Mouse (Mus musculus): Measurements from ENCODE around the gene Lpin2. TPM values are rescaled to one million over a fixed set of nuclear protein-coding genes. Genes with fewer than 3 reads are reported as not detected.

Gene Lpin2
- polyA plus RNA-seq, 1 experiment from 2014 or later = 17.1 TPM

DNA sequence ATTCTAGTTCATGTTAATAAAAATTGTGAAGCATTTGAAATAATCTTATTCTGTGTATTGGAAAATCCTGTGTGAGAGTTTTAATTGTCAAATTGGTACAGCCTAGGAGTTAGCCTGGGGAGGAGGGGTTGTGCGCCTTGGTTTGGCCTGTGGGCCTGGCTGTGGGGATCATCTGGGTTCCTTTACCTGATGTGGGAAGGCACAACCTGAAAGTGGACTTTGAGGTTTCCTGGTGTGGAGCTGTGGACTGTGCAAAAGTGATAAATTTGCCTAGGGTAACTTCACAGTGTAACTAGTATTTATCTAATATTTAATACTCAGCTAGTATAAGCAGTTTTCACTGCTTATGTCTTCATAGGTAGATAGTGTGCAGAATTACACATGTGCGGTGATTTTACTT is 8.7 kb downstream of the Lpin2 start:
- Histone ChIP-seq H3K4me1 (peaks cover 59% of the 10 kb centered on the region), H3K9ac (no peak overlapping the region), H3K36me3 (no peaks in the 10 kb centered on the region), H3K9me3 (peaks cover 4% of the 10 kb centered on the region; the same call in 1 of the 2 replicates), H3K4me2 (no peak overlapping the region), H3K27me3 (replicated peaks) (no peaks in the 10 kb centered on the region), H3K4me3 (no peak overlapping the region), H3K27ac (replicated peaks) (no peak overlapping the region)
- ATAC-seq (ENCODE audit: extremely low read depth, insufficient number of reproducible peaks, low FRiP score, low TSS enrichment) = no peak
- WGBS = 93% methylated on average over 2 of the region's 2 CpGs

DNA sequence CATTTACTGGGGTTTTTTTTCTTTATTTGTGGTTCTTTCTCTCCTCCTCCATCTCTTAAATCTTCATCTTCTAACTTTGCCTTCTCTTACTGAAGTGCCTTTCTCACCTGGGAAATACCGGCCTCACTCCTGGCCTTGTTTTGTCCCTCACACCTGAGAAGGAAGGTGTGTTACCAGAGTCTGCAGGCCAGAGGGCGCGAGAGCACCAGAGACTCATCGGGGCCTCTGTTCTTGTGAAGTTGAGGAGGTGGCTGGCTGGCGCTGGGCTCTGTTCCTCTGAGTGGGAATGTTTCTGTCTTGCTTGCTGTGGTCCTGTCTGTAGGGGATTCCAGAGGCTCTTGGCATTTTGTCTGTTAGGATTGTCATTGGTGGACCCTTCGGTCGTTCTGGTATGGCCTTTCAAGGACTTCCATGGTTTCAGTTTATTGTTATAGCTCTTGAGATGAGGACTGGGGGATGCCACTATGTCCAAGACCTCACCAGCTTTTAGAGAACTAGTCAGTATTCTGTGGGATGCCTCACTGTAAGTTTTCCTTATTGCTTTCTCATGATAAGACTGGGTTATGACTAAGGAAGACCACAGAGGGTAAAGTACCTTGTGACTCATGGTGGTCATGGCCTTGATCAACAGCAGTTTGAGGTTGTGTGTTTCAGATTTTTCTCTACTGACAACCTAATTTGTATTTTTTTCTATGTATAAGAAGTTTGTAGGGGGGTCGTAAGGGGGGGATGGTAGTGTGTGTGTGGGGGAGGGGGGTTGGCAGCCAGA is 9.5 kb downstream of the Lpin2 start:
- Histone ChIP-seq H3K4me2 (no peak overlapping the region), H3K36me3 (no peaks in the 10 kb centered on the region), H3K9me3 (peaks cover 4% of the 10 kb centered on the region; the same call in 1 of the 2 replicates), H3K9ac (no peak overlapping the region), H3K27ac (replicated peaks) (no peak overlapping the region), H3K4me3 (no peak overlapping the region), H3K4me1 (peaks cover 57% of the 10 kb centered on the region), H3K27me3 (replicated peaks) (no peaks in the 10 kb centered on the region)
- ATAC-seq (ENCODE audit: extremely low read depth, insufficient number of reproducible peaks, low FRiP score, low TSS enrichment) = no peak
- 68% methylated on average over 8 of the region's 8 CpGs for WGBS

DNA sequence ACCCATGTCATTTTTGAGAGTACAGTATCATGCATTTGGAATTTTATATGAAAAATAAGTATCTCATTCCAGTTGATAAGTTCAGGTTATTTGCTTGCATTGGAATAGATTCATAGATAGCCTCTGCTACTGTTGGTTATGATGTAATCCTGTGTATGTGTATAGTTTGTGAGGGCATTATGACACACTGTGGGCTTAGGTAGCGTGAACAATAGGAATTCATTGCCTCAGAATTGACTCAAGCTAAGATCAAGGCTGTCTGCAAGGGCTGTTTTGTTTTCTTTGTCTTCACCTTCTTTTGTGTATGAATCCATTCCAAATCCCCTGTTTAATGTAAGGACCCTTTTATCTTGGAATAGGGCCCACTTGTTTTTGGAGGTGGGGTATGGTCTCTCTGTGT is 10.7 kb downstream of the Lpin2 start:
- Histone ChIP-seq H3K9me3 (peaks cover 4% of the 10 kb centered on the region; the same call in 1 of the 2 replicates), H3K27me3 (replicated peaks) (no peaks in the 10 kb centered on the region), H3K4me3 (no peak overlapping the region), H3K36me3 (no peaks in the 10 kb centered on the region), H3K4me2 (no peak overlapping the region), H3K4me1 (peaks cover 46% of the 10 kb centered on the region), H3K9ac (no peak overlapping the region), H3K27ac (replicated peaks) (no peak overlapping the region)
- ATAC-seq (ENCODE audit: extremely low read depth, insufficient number of reproducible peaks, low FRiP score, low TSS enrichment) = no peak
- WGBS = 96% methylated on average over 1 of the region's 1 CpGs

DNA sequence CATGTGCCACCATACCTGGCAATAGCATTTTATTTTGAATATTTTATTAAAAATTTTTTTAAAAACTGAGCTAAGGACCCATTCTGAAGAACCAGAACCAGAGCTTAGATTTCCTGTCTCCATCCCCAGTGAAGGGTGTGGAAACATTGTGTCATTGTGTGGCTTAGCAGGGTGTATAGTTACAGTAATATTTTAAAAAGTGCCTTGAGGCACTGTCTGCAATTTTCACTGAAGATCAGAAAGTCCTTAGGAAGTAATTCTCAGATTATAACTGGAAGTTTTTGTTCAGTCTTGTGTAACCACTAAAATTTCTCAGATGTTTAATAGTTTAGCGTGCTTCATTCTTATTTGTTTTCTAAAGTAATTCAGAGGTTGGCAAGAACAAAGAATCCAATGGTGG is 11.1 kb downstream of the Lpin2 start:
- H3K4me3 ChIP-seq = no peak overlapping the region
- H3K9ac ChIP-seq = no peak overlapping the region
- no peak for ATAC-seq (ENCODE audit: extremely low read depth, insufficient number of reproducible peaks, low FRiP score, low TSS enrichment)
- peaks cover 4% of the 10 kb centered on the region; the same call in 1 of the 2 replicates for H3K9me3 ChIP-seq
- H3K36me3 ChIP-seq = no peaks in the 10 kb centered on the region
- H3K27ac ChIP-seq (replicated peaks) = no peak overlapping the region
- no peak overlapping the region for H3K4me2 ChIP-seq
- peaks cover 45% of the 10 kb centered on the region for H3K4me1 ChIP-seq
- WGBS = 100% methylated on average over 1 of the region's 1 CpGs
- no peaks in the 10 kb centered on the region for H3K27me3 ChIP-seq (replicated peaks)

DNA sequence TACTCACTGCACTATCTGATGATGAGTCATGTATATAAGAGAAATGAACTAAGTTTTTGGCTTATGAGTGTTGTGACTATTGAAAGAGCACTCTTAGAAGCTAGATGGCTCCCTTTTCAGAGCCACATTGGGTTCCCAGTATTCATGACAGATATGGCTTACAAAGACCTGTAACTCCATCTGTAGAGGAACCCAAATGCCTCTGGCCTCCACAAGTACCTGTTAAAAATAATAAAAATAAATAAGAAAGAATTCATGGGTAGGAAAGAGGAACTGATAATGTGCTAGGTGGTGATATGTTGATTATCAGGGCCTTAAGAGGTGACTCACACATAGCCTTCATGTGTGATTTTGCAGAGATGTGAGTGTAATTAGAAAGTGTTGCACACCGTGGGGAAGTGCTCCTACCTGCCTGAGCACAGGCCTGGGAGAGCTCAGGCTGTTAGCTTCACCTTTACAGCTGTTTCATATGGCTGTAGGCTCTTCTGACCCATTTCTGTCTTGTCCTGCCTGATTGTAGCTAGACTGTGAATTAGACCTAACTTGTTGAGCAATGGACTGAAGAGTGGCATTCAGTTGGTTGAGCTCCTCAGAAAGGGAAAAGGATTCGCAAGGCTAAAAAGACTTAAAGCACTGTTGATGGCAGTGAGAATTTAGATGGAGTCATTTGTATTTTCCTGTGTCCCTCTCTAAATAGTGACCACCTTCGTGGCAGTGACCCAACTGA is 12.7 kb downstream of the Lpin2 start:
- H3K9me3 ChIP-seq = peaks cover 4% of the 10 kb centered on the region; the same call in 1 of the 2 replicates
- H3K27me3 ChIP-seq (replicated peaks) = no peaks in the 10 kb centered on the region
- H3K4me3 ChIP-seq = peak overlapping the region; percentile 31
- 59% methylated on average over 3 of the region's 3 CpGs for WGBS
- H3K36me3 ChIP-seq = no peaks in the 10 kb centered on the region
- H3K4me2 ChIP-seq = peak overlapping the region; percentile 63
- H3K9ac ChIP-seq = peak overlapping the region; percentile 55; the same call in 1 of the 2 replicates
- H3K4me1 ChIP-seq = peaks cover 42% of the 10 kb centered on the region
- H3K27ac ChIP-seq (replicated peaks) = no peak overlapping the region
- no peak for ATAC-seq (ENCODE audit: extremely low read depth, insufficient number of reproducible peaks, low FRiP score, low TSS enrichment)

DNA sequence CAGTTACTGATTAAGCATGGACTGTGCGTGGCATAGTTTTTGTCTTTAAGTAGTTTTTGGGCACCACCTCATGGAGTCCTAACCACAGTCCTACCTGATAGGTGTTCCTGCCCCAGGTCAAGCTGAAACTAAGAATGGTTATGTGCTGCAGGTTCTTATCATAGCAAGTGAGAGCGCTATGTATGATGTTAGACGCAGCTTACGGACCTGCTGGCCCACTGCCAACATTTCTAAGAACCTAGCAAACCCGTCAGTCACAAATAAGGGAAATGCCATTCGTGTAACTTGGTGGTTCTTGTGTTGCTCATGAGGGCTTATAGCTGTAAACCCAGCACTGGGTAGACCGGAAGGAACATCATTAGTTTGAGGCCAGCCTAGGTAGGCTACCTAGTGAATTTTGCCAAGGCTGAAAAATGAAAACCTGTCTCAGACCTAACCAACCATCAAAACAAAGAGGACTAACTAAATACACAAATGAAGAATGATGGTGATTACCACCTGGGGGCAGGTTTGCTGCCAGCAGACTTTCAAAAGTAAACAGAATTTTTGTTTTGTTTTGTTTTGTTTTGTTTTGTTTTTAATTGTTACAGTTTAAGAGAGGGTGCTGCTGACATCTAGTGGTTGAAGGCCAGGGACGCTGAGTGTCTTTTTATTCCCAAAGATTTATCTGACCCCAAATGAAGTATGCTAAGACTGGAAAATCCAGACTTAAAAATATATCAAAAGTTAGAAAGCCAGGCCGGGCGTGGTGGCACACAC is 13.5 kb downstream of the Lpin2 start:
- peak overlapping the region; percentile 55 for H3K9ac ChIP-seq
- H3K9me3 ChIP-seq = peaks cover 4% of the 10 kb centered on the region; the same call in 1 of the 2 replicates
- no peak for ATAC-seq (ENCODE audit: extremely low read depth, insufficient number of reproducible peaks, low FRiP score, low TSS enrichment)
- H3K36me3 ChIP-seq = no peaks in the 10 kb centered on the region
- H3K27me3 ChIP-seq (replicated peaks) = no peaks in the 10 kb centered on the region
- WGBS = 23% methylated on average over 10 of the region's 10 CpGs
- peaks cover 38% of the 10 kb centered on the region for H3K4me1 ChIP-seq
- no peak overlapping the region for H3K27ac ChIP-seq (replicated peaks)
- peak overlapping the region; percentile 63 for H3K4me2 ChIP-seq
- peak overlapping the region; percentile 31 for H3K4me3 ChIP-seq

DNA sequence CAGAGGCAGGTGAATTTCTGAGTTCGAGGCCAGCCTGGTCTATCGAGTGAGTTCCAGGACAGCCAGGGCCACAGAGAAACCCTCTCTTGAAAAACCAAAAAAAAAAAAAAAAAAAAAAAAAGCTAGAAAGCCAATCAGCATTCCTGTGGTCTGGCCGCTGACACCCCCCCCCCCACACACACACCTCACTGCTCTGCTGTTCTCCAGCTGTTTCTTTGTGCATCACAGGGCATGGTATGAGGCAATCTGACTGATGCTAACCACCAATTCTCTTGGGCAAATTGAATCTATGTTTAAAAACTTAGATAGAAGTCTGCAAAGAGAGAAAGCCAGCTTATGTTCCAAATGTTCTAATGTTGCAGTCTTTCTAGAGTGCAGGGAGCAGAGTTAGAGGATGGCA is 14.1 kb downstream of the Lpin2 start:
- no peak overlapping the region for H3K4me2 ChIP-seq
- H3K4me1 ChIP-seq = peaks cover 38% of the 10 kb centered on the region

DNA sequence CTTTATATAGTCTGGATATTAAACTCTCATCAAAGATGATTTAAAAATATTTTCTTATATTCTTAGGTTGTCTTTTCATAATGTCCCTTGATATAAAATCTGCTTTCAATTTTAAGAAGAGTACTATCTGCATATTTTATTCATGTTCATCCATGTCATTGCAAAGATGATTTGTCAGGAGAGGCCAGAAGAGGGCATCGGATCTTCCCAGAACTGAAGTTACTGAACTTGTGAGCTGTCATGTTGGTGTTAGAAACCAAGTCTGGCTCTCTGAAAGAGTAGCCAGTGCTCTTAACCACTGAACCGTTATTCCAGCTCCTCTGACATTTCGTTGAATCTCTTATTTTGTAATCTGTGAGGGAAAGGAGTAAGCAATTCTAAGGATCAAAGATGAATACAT is 17.0 kb downstream of the Lpin2 start:
- Histone ChIP-seq H3K4me3 (no peak overlapping the region), H3K27ac (replicated peaks) (no peak overlapping the region), H3K9me3 (no peaks in the 10 kb centered on the region), H3K4me2 (no peak overlapping the region), H3K27me3 (replicated peaks) (no peaks in the 10 kb centered on the region), H3K4me1 (peaks cover 48% of the 10 kb centered on the region), H3K36me3 (no peaks in the 10 kb centered on the region), H3K9ac (no peak overlapping the region)
- 69% methylated on average over 3 of the region's 3 CpGs for WGBS
- no peak for ATAC-seq (ENCODE audit: extremely low read depth, insufficient number of reproducible peaks, low FRiP score, low TSS enrichment)

More for the DNA sequence above, 14.1 kb downstream of the Lpin2 start:
- peaks cover 4% of the 10 kb centered on the region; the same call in 1 of the 2 replicates for H3K9me3 ChIP-seq
- H3K27ac ChIP-seq (replicated peaks) = no peak overlapping the region
- no peak for ATAC-seq (ENCODE audit: extremely low read depth, insufficient number of reproducible peaks, low FRiP score, low TSS enrichment)
- no peak overlapping the region for H3K4me3 ChIP-seq
- no peak overlapping the region for H3K9ac ChIP-seq
- WGBS = 47% methylated on average over 3 of the region's 3 CpGs
- H3K27me3 ChIP-seq (replicated peaks) = no peaks in the 10 kb centered on the region
- no peaks in the 10 kb centered on the region for H3K36me3 ChIP-seq

DNA sequence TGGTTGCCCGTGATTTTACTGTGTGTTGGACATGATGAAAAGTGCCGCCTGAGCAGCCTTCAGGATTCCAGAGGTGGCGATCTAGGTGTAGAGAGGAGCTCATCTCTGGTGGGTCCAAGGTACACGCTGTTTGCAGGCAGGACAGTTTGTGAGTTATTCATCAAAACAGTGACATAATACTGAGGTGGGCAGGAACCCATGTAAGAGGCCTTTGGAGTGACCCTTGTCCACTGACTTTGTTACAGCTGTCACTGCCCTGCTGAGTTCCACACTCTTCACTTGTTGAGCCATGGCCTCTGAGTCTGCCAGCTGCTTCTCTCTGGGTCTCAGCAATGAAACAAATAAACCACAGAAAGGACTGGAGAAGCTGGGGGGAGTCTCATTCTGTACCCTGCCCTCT is 19.8 kb downstream of the Lpin2 start:
- Histone ChIP-seq H3K9me3 (no peaks in the 10 kb centered on the region), H3K27ac (replicated peaks) (no peak overlapping the region), H3K27me3 (replicated peaks) (no peaks in the 10 kb centered on the region), H3K36me3 (no peaks in the 10 kb centered on the region), H3K4me1 (peaks cover 45% of the 10 kb centered on the region), H3K9ac (no peak overlapping the region), H3K4me3 (no peak overlapping the region), H3K4me2 (no peak overlapping the region)
- no peak for ATAC-seq (ENCODE audit: extremely low read depth, insufficient number of reproducible peaks, low FRiP score, low TSS enrichment)
- WGBS = 84% methylated on average over 4 of the region's 4 CpGs

DNA sequence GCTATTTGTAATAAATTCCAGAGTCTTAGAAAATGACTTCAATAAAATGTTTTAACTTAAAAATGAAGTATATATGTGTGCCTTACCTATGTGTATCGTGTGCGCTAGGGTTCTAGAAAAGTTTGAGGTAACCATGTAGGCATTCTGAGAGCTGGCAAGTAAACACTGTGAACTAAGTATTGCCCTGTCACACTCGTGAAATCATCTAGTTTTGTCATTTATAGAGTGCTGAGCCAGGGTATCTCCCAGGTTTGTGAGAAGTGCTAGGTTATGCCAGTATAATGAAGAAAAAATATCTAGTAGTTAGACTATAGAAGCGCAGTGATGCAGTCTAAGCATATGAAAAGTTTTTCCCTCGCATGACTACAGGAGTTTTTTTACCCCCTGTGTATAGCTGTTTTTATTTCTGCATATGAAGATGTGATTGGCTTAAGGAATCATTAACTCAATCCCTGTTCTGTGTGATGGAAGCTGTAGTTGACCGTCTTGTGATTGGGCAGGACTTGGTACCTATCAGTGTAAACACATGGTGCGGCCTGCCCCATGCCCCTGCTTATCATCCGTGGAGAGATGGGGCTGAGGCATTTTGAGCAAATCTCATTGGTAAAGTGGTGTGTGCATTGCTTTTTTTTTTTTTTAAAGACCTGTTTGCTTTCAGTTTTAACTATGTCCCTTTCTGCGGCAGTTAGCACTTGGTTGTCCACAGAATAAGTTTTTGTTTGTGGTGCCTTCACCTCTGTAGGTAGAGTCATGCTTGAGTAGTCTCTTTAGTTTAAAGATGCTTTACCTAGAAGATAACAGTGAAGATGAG is 21.8 kb downstream of the Lpin2 start:
- peak overlapping the region; percentile 40; the same call in 1 of the 2 replicates for H3K4me2 ChIP-seq
- H3K9me3 ChIP-seq = peaks cover 6% of the 10 kb centered on the region; the same call in 1 of the 2 replicates
- H3K27me3 ChIP-seq (replicated peaks) = no peaks in the 10 kb centered on the region
- peak overlapping the region; percentile 20 for H3K4me3 ChIP-seq
- H3K4me1 ChIP-seq = peaks cover 43% of the 10 kb centered on the region
- no peak for ATAC-seq (ENCODE audit: extremely low read depth, insufficient number of reproducible peaks, low FRiP score, low TSS enrichment)
- no peak overlapping the region; the same call in 1 of the 2 replicates for H3K9ac ChIP-seq
- no peak overlapping the region for H3K27ac ChIP-seq (replicated peaks)
- peaks cover 10% of the 10 kb centered on the region; the same call in 1 of the 2 replicates for H3K36me3 ChIP-seq
- WGBS = 76% methylated on average over 9 of the region's 9 CpGs
